Mouse (Mus musculus) G1E-ER4 (cell line): Measurements from ENCODE around the gene Map1s. TPM values are rescaled to one million over a fixed set of nuclear protein-coding genes. Genes with fewer than 3 reads are reported as not detected.

Experiments used
- GATA1 ChIP-seq: IDR thresholded peaks from one replicate; pipeline ENCODE4 v1.8.0; 2012; ENCODE audit warnings: low read length, inconsistent platforms
- polyA plus RNA-seq: library from polyadenylated mRNA; stranded (reverse); fragments of >175 nt; gene quantifications from 2 replicates; pipeline ENCODE4 v1.2.3, GENCODE M21; 2012

Gene Map1s
- polyA plus RNA-seq, 1 experiment, result 137 TPM

GRCm38 (mm10) chr8:70949847-70950246 is 44.1 kb downstream of the Map1s start:
- TF ChIP-seq GATA1, result no peak

- TF ChIP-seq GATA1, result no peak
Observed at GRCm38 (mm10) chr8:70960703-70961472, 55.2 kb downstream of the Map1s start.

GRCm38 (mm10) chr8:70964159-70964558 is 58.4 kb downstream of the Map1s start:
- TF ChIP-seq GATA1, result no peak

GRCm38 (mm10) chr8:70964861-70965260 is 59.1 kb downstream of the Map1s start:
- no peak for TF ChIP-seq GATA1

Other genes with a start within 250 kb of the Map1s start
- 3.7 and 5.0 TPM in 2 replicates for gene Pgpep1, start 245.5 kb upstream of the Map1s start, polyA plus RNA-seq
- 887 and 1,189 TPM in 2 replicates for gene Lsm4, start 232.7 kb upstream of the Map1s start, polyA plus RNA-seq
- gene Jund, start 207.0 kb upstream of the Map1s start, polyA plus RNA-seq, result 173 and 232 TPM in 2 replicates
- not detected in 2 replicates for gene Iqcn, start 202.5 kb upstream of the Map1s start, polyA plus RNA-seq
- not detected in 2 replicates for gene Gm3336, start 187.4 kb upstream of the Map1s start, polyA plus RNA-seq
- 0.81 and 1.2 TPM in 2 replicates for gene Pde4c, start 182.2 kb upstream of the Map1s start, polyA plus RNA-seq
- gene Rab3a, start 151.3 kb upstream of the Map1s start, polyA plus RNA-seq, result 21.8 and 26.1 TPM in 2 replicates
- 189 and 199 TPM in 2 replicates for gene Mpv17l2, start 145.0 kb upstream of the Map1s start, polyA plus RNA-seq
- 70.1 and 86.8 TPM in 2 replicates for gene Pik3r2, start 129.2 kb upstream of the Map1s start, polyA plus RNA-seq
- 206 and 255 TPM in 2 replicates for gene Mast3, start 100.9 kb upstream of the Map1s start, polyA plus RNA-seq
- 5.2 and 5.3 TPM in 2 replicates for gene Il12rb1, start 97.5 kb upstream of the Map1s start, polyA plus RNA-seq
- gene Arrdc2, start 66.2 kb upstream of the Map1s start, polyA plus RNA-seq, result 65.7 and 101 TPM in 2 replicates
- 0.03 TPM in 2 replicates for gene Kcnn1, start 42.7 kb upstream of the Map1s start, polyA plus RNA-seq
- 179 and 205 TPM in 2 replicates for gene Ccdc124, start 32.0 kb upstream of the Map1s start, polyA plus RNA-seq
- gene Slc5a5, start 13.2 kb upstream of the Map1s start, polyA plus RNA-seq, result 0.10 and 0.13 TPM in 2 replicates
- 1,483 and 5,957 TPM in 2 replicates for gene Rpl18a, start 8.5 kb upstream of the Map1s start, polyA plus RNA-seq